Mouse (Mus musculus) stomach, postnatal 0 days (tissue): ENCODE measurements around the gene Tenm3. TPM values are rescaled to one million over a fixed set of nuclear protein-coding genes. Genes with fewer than 3 reads are reported as not detected.
A peak's percentile ranks its signal among the peaks of the same experiment; 100 is the strongest.

ENCODE experiments used
- ATAC-seq: fragments of 200-750 bp; cut with Nextera tagmentation; 2 replicates; pipeline ENCODE4 v1.8.0; 2017; ENCODE audit not compliant: low FRiP score, low TSS enrichment
- DNase-seq: peaks from one replicate; pipeline ENCODE4 v3.0.0-alpha.2; 2016; ENCODE audit warnings: low spot score
- H3K27ac ChIP-seq: fragments of 300-500 bp; sonication (generic); replicated peaks from 2 replicates; pipeline ENCODE4 v1.5.1; 2014; ENCODE audit warnings: mild to moderate bottlenecking, control low read depth
- H3K27me3 ChIP-seq: fragments of 300-500 bp; sonication (generic); 2 replicates; pipeline ENCODE4 v1.6.1; 2014; ENCODE audit warnings: low read length; ENCODE audit not compliant: control insufficient read depth, insufficient read depth
- H3K36me3 ChIP-seq: fragments of 300-500 bp; sonication (generic); 2 replicates; pipeline ENCODE4 v1.6.1; 2014; ENCODE audit warnings: low read length, mixed read lengths; ENCODE audit not compliant: control insufficient read depth, insufficient read depth
- H3K4me1 ChIP-seq: fragments of 300-500 bp; sonication (generic); replicated peaks from 2 replicates; pipeline ENCODE4 v1.6.1; 2014; ENCODE audit warnings: antibody characterized with exemption; ENCODE audit not compliant: control insufficient read depth, insufficient read depth
- H3K4me2 ChIP-seq: fragments of 300-500 bp; sonication (generic); replicated peaks from 2 replicates; pipeline ENCODE4 v1.6.1; 2014; ENCODE audit warnings: low read depth, mild to moderate bottlenecking, control low read depth, moderate library complexity
- H3K4me3 ChIP-seq: fragments of 300-500 bp; sonication (generic); 2 replicates; pipeline ENCODE4 v1.5.1; 2014; ENCODE audit warnings: low read depth, low read length, control low read depth
- H3K9ac ChIP-seq: fragments of 300-500 bp; sonication (generic); 2 replicates; pipeline ENCODE4 v1.6.1; 2014; ENCODE audit warnings: mild to moderate bottlenecking, low read length, control low read depth, mixed read lengths
- H3K9me3 ChIP-seq: fragments of 300-500 bp; sonication (generic); 2 replicates; pipeline ENCODE4 v1.6.1; 2016; ENCODE audit warnings: low read length; ENCODE audit not compliant: control insufficient read depth
- CTCF ChIP-seq: IDR thresholded peaks from 2 replicates; pipeline ENCODE4 v1.5.1; 2016; ENCODE audit warnings: antibody characterized with exemption, low read depth, mild to moderate bottlenecking, moderate library complexity
- EP300 ChIP-seq: optimal IDR thresholded peaks from 2 replicates; pipeline ENCODE3; 2016; ENCODE audit warnings: antibody characterized with exemption
- WGBS: fragments of 180-500 bp; shearing (Covaris S2); extraction: QIAGEN DNeasy Blood & Tissue Kit; methylation state at CpG from one replicate; pipeline ENCODE4 v1.1.7; 2014; 5-methylcytosine and 5-hydroxymethylcytosine counted together
- polyA plus RNA-seq: library from polyadenylated mRNA; unstranded; fragments of >200 nt; fragmentation: Nextera tagmentation; extraction: Ambion mirVana; gene quantifications from 2 replicates; pipeline ENCODE4 v1.2.1, GENCODE M21; 2015

Gene Tenm3
- polyA plus RNA-seq, result 3.7 and 4.5 TPM in 2 replicates

GRCm38 (mm10) chr8:48843931-48844285 is at the start of gene Tenm3:
TSS of gene Tenm3 (minus strand) at chr8:48843951.
- H3K4me1 ChIP-seq, result no peaks in the 10 kb centered on the region
- TF ChIP-seq CTCF (no peak), EP300 (no peak)
- peak; percentile 69 for DNase-seq
- H3K4me2 ChIP-seq, result peak within 1 kb of the TSS; percentile 84
- ATAC-seq, result peak; percentile 74
- no peaks in the 10 kb centered on the region for H3K27me3 ChIP-seq
- peak within 1 kb of the TSS; percentile 76 for H3K9ac ChIP-seq
- WGBS, result under 1% methylated on average over 19 of the region's 19 CpGs
- H3K27ac ChIP-seq, result peak within 1 kb of the TSS; percentile 90
- no peaks in the 10 kb centered on the region for H3K36me3 ChIP-seq
- H3K9me3 ChIP-seq, result no peaks in the 10 kb centered on the region
- H3K4me3 ChIP-seq, result peak within 1 kb of the TSS; percentile 96

GRCm38 (mm10) chr8:48890216-48890765 is 46.5 kb upstream of the Tenm3 start:
- Histone ChIP-seq H3K9me3 (no peaks in the 10 kb centered on the region), H3K4me2 (no peak overlapping the region), H3K27me3 (no peaks in the 10 kb centered on the region), H3K4me3 (no peak overlapping the region), H3K27ac (no peak overlapping the region), H3K4me1 (no peaks in the 10 kb centered on the region), H3K36me3 (no peaks in the 10 kb centered on the region), H3K9ac (no peak overlapping the region)
- TF ChIP-seq CTCF (no peak), EP300 (no peak)
- ATAC-seq, result no peak
- no peak for DNase-seq
- WGBS, result 48% methylated on average over 7 of the region's 7 CpGs

GRCm38 (mm10) chr8:48884270-48884669 is 40.5 kb upstream of the Tenm3 start:
- H3K4me3 ChIP-seq, result no peak overlapping the region
- H3K9ac ChIP-seq, result no peak overlapping the region
- H3K4me2 ChIP-seq, result no peak overlapping the region
- TF ChIP-seq CTCF (no peak), EP300 (no peak)
- no peak overlapping the region for H3K27ac ChIP-seq
- ATAC-seq (no peak), DNase-seq (no peak)
- WGBS, result 74% methylated on average over 4 of the region's 4 CpGs
- H3K9me3 ChIP-seq, result no peaks in the 10 kb centered on the region
- no peaks in the 10 kb centered on the region for H3K27me3 ChIP-seq
- no peaks in the 10 kb centered on the region for H3K4me1 ChIP-seq
- no peaks in the 10 kb centered on the region for H3K36me3 ChIP-seq

GRCm38 (mm10) chr8:48880585-48880984 is 36.8 kb upstream of the Tenm3 start:
- H3K9me3 ChIP-seq, result no peaks in the 10 kb centered on the region
- no peak overlapping the region for H3K9ac ChIP-seq
- H3K36me3 ChIP-seq, result no peaks in the 10 kb centered on the region
- no peak overlapping the region for H3K4me2 ChIP-seq
- no peak for DNase-seq
- whole genome bisulfite sequencing, result 89% methylated on average over 5 of the region's 5 CpGs
- TF ChIP-seq CTCF, result no peak
- no peak for TF ChIP-seq EP300
- H3K27ac ChIP-seq, result no peak overlapping the region
- H3K4me1 ChIP-seq, result no peaks in the 10 kb centered on the region
- H3K27me3 ChIP-seq, result no peaks in the 10 kb centered on the region
- ATAC-seq, result no peak
- no peak overlapping the region for H3K4me3 ChIP-seq

GRCm38 (mm10) chr8:48865972-48866371 is 22.2 kb upstream of the Tenm3 start:
- H3K9ac ChIP-seq, result no peak overlapping the region
- DNase-seq (peak; percentile 68), ATAC-seq (peak; percentile 85)
- H3K4me1 ChIP-seq, result no peaks in the 10 kb centered on the region
- no peak overlapping the region for H3K27ac ChIP-seq
- 53% methylated on average over 5 of the region's 5 CpGs for WGBS
- H3K27me3 ChIP-seq, result no peaks in the 10 kb centered on the region
- H3K4me3 ChIP-seq, result no peak overlapping the region
- H3K9me3 ChIP-seq, result no peaks in the 10 kb centered on the region
- no peaks in the 10 kb centered on the region for H3K36me3 ChIP-seq
- TF ChIP-seq EP300, result no peak
- TF ChIP-seq CTCF, result no peak
- H3K4me2 ChIP-seq, result no peak overlapping the region

DNA sequence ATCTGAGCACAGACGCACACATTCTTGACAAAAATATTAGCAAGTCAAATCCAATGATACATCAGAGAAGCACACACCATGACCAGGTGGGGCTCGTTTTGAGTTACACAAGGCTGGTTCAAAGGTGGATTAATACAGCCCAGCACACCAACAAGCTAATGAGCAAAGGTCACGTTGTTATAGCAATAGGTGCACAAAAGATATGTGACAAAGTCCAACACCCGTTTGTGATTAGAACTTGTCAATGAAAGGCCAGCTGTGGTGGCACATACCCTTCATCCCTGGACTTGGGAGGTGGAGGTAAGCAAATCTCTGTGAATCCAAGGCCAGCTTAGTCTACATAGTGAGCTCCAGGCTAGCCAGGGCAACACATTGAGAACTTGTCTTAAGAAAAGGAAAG is 21.7 kb upstream of the Tenm3 start:
- Histone ChIP-seq H3K4me1 (no peaks in the 10 kb centered on the region), H3K4me3 (no peak overlapping the region), H3K4me2 (no peak overlapping the region), H3K27me3 (no peaks in the 10 kb centered on the region), H3K9ac (no peak overlapping the region), H3K27ac (no peak overlapping the region), H3K36me3 (no peaks in the 10 kb centered on the region), H3K9me3 (no peaks in the 10 kb centered on the region)
- WGBS, result 45% methylated on average over 4 of the region's 4 CpGs
- ATAC-seq (peak; percentile 96), DNase-seq (peak; percentile 55)
- no peak for TF ChIP-seq EP300
- TF ChIP-seq CTCF, result no peak
